Mouse (Mus musculus): ENCODE results near the gene Acads. TPM values are rescaled to one million over a fixed set of nuclear protein-coding genes. Genes with fewer than 3 reads are reported as not detected.
"Not testable (repeated sequence)": the region's sequence is repeated elsewhere in the genome, so short reads cannot be mapped to it uniquely, and the experiment has no call there.

Acads gene
- polyA plus RNA-seq, 1 experiment from 2014 or later, result 25.2 TPM

DNA sequence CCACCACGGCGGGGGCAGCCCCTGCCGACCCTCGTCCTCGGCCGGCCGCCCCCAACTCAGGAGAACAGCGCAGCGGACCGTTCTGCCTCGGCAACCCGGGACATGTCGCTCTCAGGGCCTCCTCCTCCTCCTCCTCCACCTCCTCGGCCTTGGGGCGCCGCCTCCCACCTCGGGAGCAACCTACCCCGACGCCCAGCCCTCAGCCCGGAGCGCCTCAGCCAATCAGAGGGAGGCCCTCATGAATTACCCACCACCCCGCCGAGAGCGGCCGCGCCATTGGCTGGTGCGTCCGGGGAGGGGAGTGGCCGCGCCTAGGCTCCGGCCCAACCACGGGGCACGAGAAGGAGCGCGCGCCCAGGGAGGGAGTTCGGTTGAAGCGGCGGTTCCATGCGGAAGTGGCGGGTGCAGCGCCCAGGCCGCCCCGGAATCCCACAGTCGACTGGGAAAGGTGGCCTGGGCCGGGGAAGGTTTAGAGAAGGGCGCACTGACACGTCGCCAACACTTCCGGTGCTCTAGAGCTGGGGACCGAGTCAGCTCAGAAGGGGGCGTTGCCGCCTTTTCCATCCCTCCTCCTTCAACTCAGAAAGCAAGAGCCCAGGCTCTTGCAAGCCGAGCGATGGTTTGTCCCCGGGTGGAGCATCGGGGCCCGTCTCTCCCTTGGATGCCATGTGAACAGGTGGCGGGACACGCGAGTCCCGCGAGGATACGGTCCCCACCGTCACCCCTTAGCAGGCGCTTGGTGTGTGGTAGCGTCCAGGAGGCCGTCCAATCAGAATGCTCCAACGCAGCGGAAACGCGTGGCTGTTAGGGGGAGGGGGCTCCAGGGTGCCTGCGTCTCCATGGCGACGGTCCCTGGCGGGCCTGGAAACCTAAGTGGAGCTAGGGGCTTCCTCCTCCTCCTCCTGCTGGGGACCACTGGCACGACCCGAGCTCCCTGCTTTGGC is 39.2 kb upstream of the Acads start, which contains the start of gene Mlec:
TSS of gene Mlec (minus strand) at position 140 of the 944 bp plus-strand sequence.
- Histone ChIP-seq H3K4me3 (peak within 1 kb of the TSS; percentile 95), H3K4me2 (peak within 1 kb of the TSS; percentile 94), H3K27ac (peak within 1 kb of the TSS; percentile 98), H3K27me3 (no peaks in the 10 kb centered on the region), H3K36me3 (no peaks in the 10 kb centered on the region), H3K9me3 (no peaks in the 10 kb centered on the region), H3K9ac (peak within 1 kb of the TSS; percentile 96), H3K4me1 (replicated peaks) (peaks cover 56% of the 10 kb centered on the region)
- under 1% methylated on average over 58 of the region's 78 CpGs for WGBS
- ATAC-seq (ENCODE audit: low FRiP score), result peak; percentile 98

DNA sequence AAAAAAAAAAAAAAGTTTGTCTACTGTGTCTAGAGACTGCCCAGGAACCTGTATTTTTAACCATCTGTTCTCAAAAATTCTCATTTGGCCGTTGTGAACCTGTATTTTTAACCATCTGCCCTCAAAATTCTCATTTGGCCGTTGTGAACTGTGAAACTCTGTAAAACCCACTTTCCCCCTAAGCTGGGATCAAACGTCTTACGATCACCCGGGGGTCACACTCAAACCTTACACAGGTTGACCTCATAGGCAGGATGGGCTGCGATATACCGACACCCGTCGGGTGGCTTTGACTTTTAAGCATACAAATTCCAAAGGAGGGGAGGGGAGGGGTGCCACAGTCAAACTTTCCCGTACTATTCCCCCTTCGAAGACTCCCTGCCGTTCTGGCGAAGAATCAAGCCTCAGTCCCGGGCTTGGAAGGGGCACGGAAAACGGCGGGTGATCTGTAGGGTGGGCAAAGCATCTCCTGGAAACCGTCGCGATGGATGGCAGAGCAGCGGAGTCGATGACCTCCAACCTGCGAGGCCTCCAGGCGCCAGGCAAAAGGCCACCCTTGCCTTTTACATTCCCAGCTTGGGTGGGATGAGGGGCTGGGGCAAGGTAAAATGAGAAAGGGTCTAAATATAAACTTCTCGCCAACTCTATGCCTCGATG is 37.9 kb upstream of the Acads start:
- Histone ChIP-seq H3K36me3 (no peaks in the 10 kb centered on the region), H3K4me2 (peak overlapping the region; percentile 94), H3K4me1 (replicated peaks) (peaks cover 66% of the 10 kb centered on the region), H3K27ac (peak overlapping the region; percentile 98; the same call in 1 of the 2 replicates), H3K27me3 (no peaks in the 10 kb centered on the region), H3K4me3 (peak overlapping the region; percentile 95), H3K9ac (peak overlapping the region; percentile 96), H3K9me3 (no peaks in the 10 kb centered on the region)
- no peak for ATAC-seq (ENCODE audit: low FRiP score)
- 3% methylated on average over 26 of the region's 26 CpGs for WGBS

DNA sequence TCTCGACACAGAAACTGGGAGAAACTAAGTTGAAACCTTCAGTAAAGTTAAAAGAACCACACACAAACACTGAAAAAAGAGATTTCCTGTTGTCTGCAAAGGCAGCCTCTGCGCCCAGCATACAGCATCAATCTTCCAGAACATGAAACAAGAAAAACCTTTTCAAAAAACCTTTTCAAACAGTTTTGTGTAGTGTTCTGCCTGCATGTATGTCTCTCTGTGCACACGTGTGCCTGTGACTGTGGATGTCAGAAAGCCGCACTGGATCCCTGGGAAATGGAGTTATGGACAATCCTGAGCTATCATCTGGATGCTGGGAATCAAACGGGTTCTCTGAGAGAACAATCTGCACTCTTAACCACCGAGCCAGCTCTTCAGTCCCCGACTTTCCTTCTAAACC is 37.3 kb upstream of the Acads start:
- Histone ChIP-seq H3K9ac (peak overlapping the region; percentile 96; the same call in 1 of the 2 replicates), H3K4me1 (replicated peaks) (peaks cover 65% of the 10 kb centered on the region), H3K27ac (no peak overlapping the region), H3K4me2 (peak overlapping the region; percentile 94), H3K27me3 (no peaks in the 10 kb centered on the region), H3K9me3 (no peaks in the 10 kb centered on the region), H3K36me3 (no peaks in the 10 kb centered on the region), H3K4me3 (peak overlapping the region; percentile 95)
- 64% methylated on average over 7 of the region's 7 CpGs for WGBS
- ATAC-seq (ENCODE audit: low FRiP score), result no peak

DNA sequence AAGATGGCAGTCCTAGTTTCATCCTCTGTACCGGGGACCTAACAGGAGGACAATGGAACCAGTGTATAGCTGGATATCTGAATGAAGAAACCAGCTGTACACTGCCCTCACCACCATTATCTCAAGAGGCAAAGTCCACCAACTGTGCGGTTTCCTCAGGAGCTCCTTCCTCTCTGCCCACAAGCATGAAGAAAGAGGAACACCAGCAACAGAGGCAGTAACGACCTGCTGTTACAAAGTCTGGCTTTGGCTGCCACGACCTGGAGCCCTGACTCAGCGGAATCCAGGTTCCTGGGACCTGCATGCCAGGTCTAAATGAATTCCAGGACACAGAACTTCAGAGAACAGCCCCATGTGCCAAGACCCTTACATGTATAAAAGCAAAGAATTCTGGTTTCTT is 36.7 kb upstream of the Acads start:
- H3K9ac ChIP-seq, result peak overlapping the region; percentile 64
- no peaks in the 10 kb centered on the region for H3K9me3 ChIP-seq
- 45% methylated on average over 5 of the region's 5 CpGs for WGBS
- H3K27me3 ChIP-seq, result no peaks in the 10 kb centered on the region
- H3K4me3 ChIP-seq, result peak overlapping the region; percentile 95
- peaks cover 4% of the 10 kb centered on the region for H3K36me3 ChIP-seq
- no peak for ATAC-seq (ENCODE audit: low FRiP score)
- H3K4me2 ChIP-seq, result peak overlapping the region; percentile 94
- H3K27ac ChIP-seq, result no peak overlapping the region
- peaks cover 62% of the 10 kb centered on the region for H3K4me1 ChIP-seq (replicated peaks)

- peak overlapping the region; percentile 94 for H3K4me2 ChIP-seq
- H3K4me3 ChIP-seq, result peak overlapping the region; percentile 95
- 0 out of 2 replicates have a peak overlapping the region, but pooled peaks have one; percentile 23 for H3K27ac ChIP-seq
- no peaks in the 10 kb centered on the region for H3K27me3 ChIP-seq
- H3K9ac ChIP-seq, result peak overlapping the region; percentile 64
- no peaks in the 10 kb centered on the region for H3K9me3 ChIP-seq
- peaks cover 62% of the 10 kb centered on the region for H3K4me1 ChIP-seq (replicated peaks)
- 75% methylated on average over 13 of the region's 13 CpGs for WGBS
- no peak for ATAC-seq (ENCODE audit: low FRiP score)
- H3K36me3 ChIP-seq, result peaks cover 11% of the 10 kb centered on the region
Measured at GRCm38 (mm10) chr5:115155156-115155631, 36.0 kb upstream of the Acads start.

- peaks cover 38% of the 10 kb centered on the region for H3K36me3 ChIP-seq
- peak overlapping the region; percentile 40; the same call in 1 of the 2 replicates for H3K9ac ChIP-seq
- H3K9me3 ChIP-seq, result no peaks in the 10 kb centered on the region
- no peak overlapping the region for H3K4me2 ChIP-seq
- no peak for ATAC-seq (ENCODE audit: low FRiP score)
- no peaks in the 10 kb centered on the region for H3K27me3 ChIP-seq
- peaks cover 51% of the 10 kb centered on the region for H3K4me1 ChIP-seq (replicated peaks)
- H3K27ac ChIP-seq, result 0 out of 2 replicates have a peak overlapping the region, but pooled peaks have one; percentile 13
- WGBS, result 70% methylated on average over 8 of the region's 8 CpGs
- no peak overlapping the region for H3K4me3 ChIP-seq
Measured at GRCm38 (mm10) chr5:115152132-115152956, 33.2 kb upstream of the Acads start.

DNA sequence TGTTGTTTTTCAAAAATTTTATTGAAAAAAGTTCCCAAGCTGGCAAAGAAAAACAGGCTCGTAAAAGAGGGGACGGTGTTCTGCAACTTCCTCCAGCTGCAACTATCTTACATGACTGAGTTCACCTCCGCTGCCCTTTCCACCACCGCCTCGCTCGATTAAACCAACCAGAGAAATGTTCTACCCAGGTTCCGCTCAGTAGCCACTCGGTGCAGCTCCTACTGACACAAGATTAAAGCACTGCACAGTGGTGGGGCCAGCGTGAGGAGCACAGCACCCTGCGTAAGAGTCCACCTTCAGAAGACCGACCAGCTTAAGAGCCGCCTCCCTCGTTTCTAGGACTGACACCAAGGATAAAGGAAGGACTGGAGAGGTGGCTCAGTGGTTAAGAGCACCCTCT is 32.3 kb upstream of the Acads start:
- no peak for ATAC-seq (ENCODE audit: low FRiP score)
- WGBS, result 87% methylated on average over 13 of the region's 13 CpGs
- H3K36me3 ChIP-seq, result peaks cover 46% of the 10 kb centered on the region

GRCm38 (mm10) chr5:115150991-115151390 is 31.8 kb upstream of the Acads start:
- no peak overlapping the region for H3K9ac ChIP-seq
- peaks cover 38% of the 10 kb centered on the region for H3K4me1 ChIP-seq (replicated peaks)
- no peak overlapping the region for H3K4me3 ChIP-seq
- no peak overlapping the region for H3K27ac ChIP-seq
- no peak overlapping the region for H3K4me2 ChIP-seq
- H3K36me3 ChIP-seq, result peaks cover 51% of the 10 kb centered on the region
- ATAC-seq (ENCODE audit: low FRiP score), result no peak
- no peaks in the 10 kb centered on the region for H3K9me3 ChIP-seq
- WGBS, result 86% methylated on average over 5 of the region's 5 CpGs
- no peaks in the 10 kb centered on the region for H3K27me3 ChIP-seq

More for the DNA sequence above, 32.3 kb upstream of the Acads start:
- Histone ChIP-seq H3K4me1 (replicated peaks) (peaks cover 42% of the 10 kb centered on the region), H3K27me3 (no peaks in the 10 kb centered on the region), H3K4me3 (no peak overlapping the region), H3K27ac (no peak overlapping the region), H3K9me3 (no peaks in the 10 kb centered on the region), H3K4me2 (no peak overlapping the region), H3K9ac (no peak overlapping the region)

- Histone ChIP-seq H3K4me2 (no peak overlapping the region), H3K27me3 (no peaks in the 10 kb centered on the region), H3K4me1 (replicated peaks) (peaks cover 26% of the 10 kb centered on the region), H3K36me3 (peaks cover 62% of the 10 kb centered on the region), H3K4me3 (no peak overlapping the region), H3K27ac (no peak overlapping the region), H3K9me3 (no peaks in the 10 kb centered on the region), H3K9ac (no peak overlapping the region)
- WGBS, result 95% methylated on average over 14 of the region's 14 CpGs
- no peak for ATAC-seq (ENCODE audit: low FRiP score)
Measured at GRCm38 (mm10) chr5:115149675-115150459, 30.7 kb upstream of the Acads start.

DNA sequence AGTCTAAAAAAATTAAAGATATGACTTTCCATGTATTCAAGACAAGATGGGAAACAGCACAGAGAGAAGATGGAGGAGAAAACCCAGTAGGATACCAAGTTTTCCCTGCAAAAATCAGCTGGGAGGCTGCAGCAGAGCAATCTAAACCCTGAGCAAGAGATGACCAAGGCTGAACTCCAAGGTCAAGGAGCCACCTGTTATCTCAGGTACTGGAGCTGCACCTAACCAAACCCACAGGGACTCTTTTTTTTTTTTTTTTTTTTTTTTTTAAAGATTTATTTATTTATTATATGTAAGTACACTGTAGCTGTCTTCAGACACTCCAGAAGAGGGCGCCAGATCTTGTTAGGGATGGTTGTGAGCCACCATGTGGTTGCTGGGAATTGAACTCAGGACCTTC is 29.7 kb upstream of the Acads start:
- WGBS, result no CpG with 5 or more reads among the region's 1 CpGs
- H3K27ac ChIP-seq; H3K4me3 ChIP-seq; H3K9ac ChIP-seq; H3K9me3 ChIP-seq; ATAC-seq (ENCODE audit: low FRiP score); H3K4me2 ChIP-seq; H3K27me3 ChIP-seq: not testable (repeated sequence)
- Histone ChIP-seq H3K4me1 (replicated peaks) (peaks cover 16% of the 10 kb centered on the region), H3K36me3 (peaks cover 72% of the 10 kb centered on the region)

GRCm38 (mm10) chr5:115148378-115148777 is 29.2 kb upstream of the Acads start:
- no peak overlapping the region for H3K9ac ChIP-seq
- no peak for ATAC-seq (ENCODE audit: low FRiP score)
- WGBS, result 96% methylated on average over 8 of the region's 8 CpGs
- peaks cover 74% of the 10 kb centered on the region for H3K36me3 ChIP-seq
- peaks cover 12% of the 10 kb centered on the region for H3K4me1 ChIP-seq (replicated peaks)
- no peak overlapping the region for H3K27ac ChIP-seq
- no peaks in the 10 kb centered on the region for H3K27me3 ChIP-seq
- H3K9me3 ChIP-seq, result no peaks in the 10 kb centered on the region
- H3K4me3 ChIP-seq, result no peak overlapping the region
- no peak overlapping the region for H3K4me2 ChIP-seq

Data from hindbrain, embryonic 13.5 days (tissue).